Mouse (Mus musculus): ENCODE results near the gene 2410131K14Rik.

DNA sequence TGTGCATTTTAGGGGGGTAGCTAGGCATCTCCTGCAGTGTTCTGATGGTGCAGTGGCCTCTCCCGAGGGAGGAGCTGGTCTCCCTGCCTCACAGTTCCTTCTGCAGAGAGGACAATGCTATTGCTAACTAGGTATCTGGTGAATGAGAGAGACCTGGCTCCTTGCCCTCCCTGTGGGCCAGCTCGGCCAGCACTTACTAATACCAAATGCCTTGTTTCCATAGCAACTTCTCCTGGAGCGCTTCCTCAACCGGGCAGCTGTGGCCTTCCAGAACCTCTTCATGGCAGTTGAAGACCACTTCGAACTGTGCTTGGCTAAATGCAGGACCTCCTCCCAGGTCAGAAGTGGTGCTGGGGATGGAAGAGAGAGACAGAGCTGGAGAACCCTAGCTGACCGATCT lies 14.1 kb downstream of the 2410131K14Rik start:
- TF ChIP-seq GATA1 (IDR thresholded peaks at IDR 0.05; ENCODE audit: low read length) (no peak), TAL1 (IDR thresholded peaks at IDR 0.05; ENCODE audit: low read length) (no peak)
